Mouse (Mus musculus) bone marrow, adult 2 months (tissue): ENCODE data around the gene Prmt9.

Source experiments
- CTCF ChIP-seq: fragments of 200-500 bp; IDR thresholded peaks from 2 replicates; pipeline ENCODE4 v1.5.1; 2011; ENCODE audit warnings: low read length, control low read depth; ENCODE audit not compliant: control insufficient read depth, insufficient read depth
- POLR2A ChIP-seq: fragments of 200-500 bp; IDR thresholded peaks from 2 replicates; pipeline ENCODE4 v1.6.1; 2011; ENCODE audit warnings: low read depth, mild to moderate bottlenecking, control low read depth, low read length, borderline replicate concordance; ENCODE audit not compliant: control insufficient read depth

GRCm38 (mm10) chr8:77526130-77526529 lies 23.1 kb upstream of the Prmt9 start:
- TF ChIP-seq CTCF (no peak), POLR2A (no peak)
